Mouse (Mus musculus) R1 (cell line): ENCODE data around the gene Stfa1.
"Not testable (repeated sequence)": the region's sequence is repeated elsewhere in the genome, so short reads cannot be mapped to it uniquely, and the experiment has no call there.

Experiments used
- DNase-seq: peaks from one replicate; pipeline ENCODE4 v3.0.0-alpha.2; 2018; ENCODE audit warnings: low read depth, low spot score

The Stfa1 gene

GRCm38 (mm10) chr16:36276796-36277195, at the start of gene Stfa1:
Gene Stfa1 (plus strand): TSS chr16:36276951.
- DNase-seq = not testable (repeated sequence)

- not testable (repeated sequence) for DNase-seq
These were observed 16.2 kb upstream of the Stfa1 start for GRCm38 (mm10) chr16:36260585-36260984.

- DNase-seq = no peak
These were observed 12.4 kb downstream of the Stfa1 start for GRCm38 (mm10) chr16:36289140-36289539.

- DNase-seq = no peak
These were observed 30.9 kb downstream of the Stfa1 start for GRCm38 (mm10) chr16:36307631-36308030.

- DNase-seq = not testable (repeated sequence)
These were observed 39.4 kb downstream of the Stfa1 start for GRCm38 (mm10) chr16:36316111-36316510.

GRCm38 (mm10) chr16:36319286-36319685, 42.5 kb downstream of the Stfa1 start:
- DNase-seq = no peak

GRCm38 (mm10) chr16:36334232-36334631, 57.5 kb downstream of the Stfa1 start, which contains the start of gene BC117090:
Gene BC117090 (minus strand): TSS chr16:36334332.
- no peak for DNase-seq
